Mouse (Mus musculus) midbrain, postnatal 0 days (tissue): ENCODE measurements around the gene Tead3. TPM values are rescaled to one million over a fixed set of nuclear protein-coding genes. Genes with fewer than 3 reads are reported as not detected.
A peak's percentile ranks its signal among the peaks of the same experiment; 100 is the strongest.

ENCODE experiments used
- ATAC-seq: fragments of 200-750 bp; cut with Nextera tagmentation; 2 replicates; pipeline ENCODE4 v1.8.0; 2017; ENCODE audit warnings: moderate number of reproducible peaks, mild to moderate bottlenecking, moderate TSS enrichment, moderate library complexity; ENCODE audit not compliant: low FRiP score
- DNase-seq: peaks from one replicate; pipeline ENCODE4 v3.0.0-alpha.2; 2015; ENCODE audit warnings: low spot score
- H3K27ac ChIP-seq: fragments of 300-500 bp; sonication (generic); 2 replicates; pipeline ENCODE4 v1.5.1; 2014; ENCODE audit warnings: low read depth, mild to moderate bottlenecking, low read length, mixed read lengths
- H3K27me3 ChIP-seq: fragments of 300-500 bp; sonication (generic); 2 replicates; pipeline ENCODE4 v1.6.1; 2014; ENCODE audit warnings: low read length, control low read depth, mixed read lengths; ENCODE audit not compliant: insufficient read depth
- H3K36me3 ChIP-seq: fragments of 300-500 bp; sonication (generic); 2 replicates; pipeline ENCODE4 v1.6.1; 2014; ENCODE audit warnings: low read length, control low read depth, mixed read lengths; ENCODE audit not compliant: insufficient read depth
- H3K4me1 ChIP-seq: fragments of 300-500 bp; sonication (generic); 2 replicates; pipeline ENCODE4 v1.6.1; 2014; ENCODE audit warnings: mild to moderate bottlenecking, control low read depth, antibody characterized with exemption, low read length, mixed read lengths; ENCODE audit not compliant: insufficient read depth
- H3K4me2 ChIP-seq: fragments of 300-500 bp; sonication (generic); 2 replicates; pipeline ENCODE4 v1.6.1; 2014; ENCODE audit warnings: low read depth, mild to moderate bottlenecking, low read length, mixed read lengths; ENCODE audit not compliant: poor library complexity, severe bottlenecking
- H3K4me3 ChIP-seq: fragments of 300-500 bp; sonication (generic); 2 replicates; pipeline ENCODE4 v1.5.1; 2014; ENCODE audit warnings: low read depth, mild to moderate bottlenecking, low read length, moderate library complexity
- H3K9ac ChIP-seq: fragments of 300-500 bp; sonication (generic); replicated peaks from 2 replicates; pipeline ENCODE4 v1.6.1; 2014; ENCODE audit warnings: mild to moderate bottlenecking, low read length, moderate library complexity, mixed read lengths; ENCODE audit not compliant: poor library complexity, severe bottlenecking
- H3K9me3 ChIP-seq: fragments of 300-500 bp; sonication (generic); 2 replicates; pipeline ENCODE4 v1.6.1; 2016; ENCODE audit warnings: low read length, control low read depth
- CTCF ChIP-seq: IDR thresholded peaks from 2 replicates; pipeline ENCODE4 v1.5.1; 2016; ENCODE audit warnings: antibody characterized with exemption, mild to moderate bottlenecking
- WGBS: fragments of 180-500 bp; shearing (Covaris S2); extraction: QIAGEN DNeasy Blood & Tissue Kit; methylation state at CpG from one replicate; pipeline ENCODE4 v1.1.7; 2014; 5-methylcytosine and 5-hydroxymethylcytosine counted together
- polyA plus RNA-seq: library from polyadenylated mRNA; unstranded; fragments of >200 nt; fragmentation: Nextera tagmentation; extraction: Ambion mirVana; gene quantifications from 2 replicates; pipeline ENCODE4 v1.2.1, GENCODE M21; 2015
- total RNA-seq: library from RNA; depleted of rRNA; stranded (reverse); fragments of >200 nt; gene quantifications from 2 replicates; pipeline ENCODE4 v1.2.3, GENCODE M21; 2014

The Tead3 gene
- total and polyA plus RNA-seq, 2 experiments from 2014 or later: 1.2 to 5.4 TPM

- DNase-seq (no peak), ATAC-seq (no peak)
- no peak overlapping the region for H3K4me2 ChIP-seq
- peaks cover 20% of the 10 kb centered on the region for H3K36me3 ChIP-seq
- WGBS: 63% methylated on average over 8 of the region's 8 CpGs
- H3K4me1 ChIP-seq: peaks cover 6% of the 10 kb centered on the region; the same call in 1 of the 2 replicates
- no peaks in the 10 kb centered on the region for H3K9me3 ChIP-seq
- H3K27ac ChIP-seq: no peak overlapping the region
- H3K27me3 ChIP-seq: no peaks in the 10 kb centered on the region
- no peak for TF ChIP-seq CTCF
- H3K4me3 ChIP-seq: no peak overlapping the region
- H3K9ac ChIP-seq: no peak overlapping the region
Measured at GRCm38 (mm10) chr17:28317091-28317490, 33.5 kb downstream of the Tead3 start.

GRCm38 (mm10) chr17:28316476-28316875 is 34.1 kb downstream of the Tead3 start:
- ATAC-seq (no peak), DNase-seq (no peak)
- Histone ChIP-seq H3K4me1 (peaks cover 6% of the 10 kb centered on the region; the same call in 1 of the 2 replicates), H3K27ac (no peak overlapping the region), H3K4me3 (no peak overlapping the region), H3K4me2 (no peak overlapping the region), H3K9ac (no peak overlapping the region), H3K36me3 (peaks cover 20% of the 10 kb centered on the region), H3K9me3 (no peaks in the 10 kb centered on the region), H3K27me3 (no peaks in the 10 kb centered on the region)
- 92% methylated on average over 9 of the region's 9 CpGs for WGBS
- TF ChIP-seq CTCF: peak; percentile 18

- ATAC-seq: no peak
Measured at GRCm38 (mm10) chr17:28315611-28316160, 34.9 kb downstream of the Tead3 start.

DNA sequence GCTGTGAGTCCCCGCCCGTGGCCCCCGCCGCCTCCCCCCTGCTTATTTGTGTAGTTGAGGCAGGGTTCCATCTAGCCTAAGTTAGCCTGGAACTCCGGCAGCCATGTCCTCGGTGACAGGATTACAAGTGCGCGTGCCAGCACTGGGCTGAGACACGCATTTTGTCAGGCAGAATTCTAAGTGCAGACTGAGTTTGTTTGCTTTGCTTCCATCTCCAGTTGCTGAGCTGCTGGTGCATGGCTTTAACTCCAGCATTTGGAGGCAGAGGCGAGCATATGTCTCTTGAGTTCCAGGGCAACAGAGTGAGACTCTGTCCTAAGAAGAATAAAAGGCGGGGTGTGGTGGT is 36.8 kb downstream of the Tead3 start:
- peak overlapping the region; percentile 85 for H3K27ac ChIP-seq
- peak overlapping the region; percentile 88 for H3K4me2 ChIP-seq
- peak overlapping the region; percentile 84 for H3K9ac ChIP-seq
- ATAC-seq: peak; percentile 61
- H3K4me3 ChIP-seq: peak overlapping the region; percentile 77
- peaks cover 6% of the 10 kb centered on the region; the same call in 1 of the 2 replicates for H3K4me1 ChIP-seq
- 3% methylated on average over 11 of the region's 11 CpGs for WGBS
- peaks cover 19% of the 10 kb centered on the region; the same call in 1 of the 2 replicates for H3K36me3 ChIP-seq
- TF ChIP-seq CTCF: no peak
- H3K27me3 ChIP-seq: no peaks in the 10 kb centered on the region
- no peaks in the 10 kb centered on the region for H3K9me3 ChIP-seq
- DNase-seq: peak; percentile 63

More at GRCm38 (mm10) chr17:28315611-28316160, 34.9 kb downstream of the Tead3 start:
- Histone ChIP-seq H3K4me2 (no peak overlapping the region), H3K4me1 (peaks cover 6% of the 10 kb centered on the region; the same call in 1 of the 2 replicates), H3K9me3 (no peaks in the 10 kb centered on the region), H3K4me3 (no peak overlapping the region), H3K9ac (no peak overlapping the region), H3K27ac (no peak overlapping the region), H3K27me3 (no peaks in the 10 kb centered on the region), H3K36me3 (peaks cover 20% of the 10 kb centered on the region)
- no peak for TF ChIP-seq CTCF
- WGBS: 80% methylated on average over 20 of the region's 20 CpGs
- no peak for DNase-seq

- WGBS: under 1% methylated on average over 69 of the region's 69 CpGs
- TF ChIP-seq CTCF: no peak
Measured at GRCm38 (mm10) chr17:28313212-28313879, 37.3 kb downstream of the Tead3 start, which contains the start of gene Fance. Fance (plus strand) TSS chr17:28313519.

More at GRCm38 (mm10) chr17:28313212-28313879, 37.3 kb downstream of the Tead3 start, which contains the start of gene Fance:
- peak within 1 kb of the TSS; percentile 84 for H3K9ac ChIP-seq
- ATAC-seq (peak; percentile 96), DNase-seq (peak; percentile 99)
- H3K27ac ChIP-seq: peak within 1 kb of the TSS; percentile 85
- H3K4me2 ChIP-seq: peak within 1 kb of the TSS; percentile 88
- H3K9me3 ChIP-seq: no peaks in the 10 kb centered on the region
- H3K4me1 ChIP-seq: peaks cover 6% of the 10 kb centered on the region; the same call in 1 of the 2 replicates
- peaks cover 16% of the 10 kb centered on the region; the same call in 1 of the 2 replicates for H3K36me3 ChIP-seq
- peak within 1 kb of the TSS; percentile 77 for H3K4me3 ChIP-seq
- H3K27me3 ChIP-seq: no peaks in the 10 kb centered on the region
